Mouse (Mus musculus) heart, postnatal 10 days (tissue): ENCODE results near the gene Gys1. TPM values are rescaled to one million over a fixed set of nuclear protein-coding genes. Genes with fewer than 3 reads are reported as not detected.
"Not testable (repeated sequence)": the region's sequence is repeated elsewhere in the genome, so short reads cannot be mapped to it uniquely, and the experiment has no call there.

ENCODE experiments used
- DNase-seq, 2 experiments: peaks; one replicate each; pipeline ENCODE4 v3.0.0; 2021
- intact Hi-C: fragments of 180-260 bp; cut with DNase I; formaldehyde crosslinking; loops from one replicate; pipeline ENCODE4 v1.15.1; 2025
- total RNA-seq, 2 experiments: library from RNA; stranded (reverse); gene quantifications; 2 replicates each; pipeline ENCODE4 v1.2.3; 2021

Gys1 gene
- total RNA-seq, 2 experiments from 2014 or later = 74.6 to 79.0 TPM

GRCm38 (mm10) chr7:45470869-45471268 is 36.2 kb downstream of the Gys1 start:
- DNase-seq = peak; percentile 75 to 85
- intact Hi-C loops = loop anchor here (1.0 kb wide), 1 partner anchor 91 kb away; no protein-coding TSS in a partner anchor

GRCm38 (mm10) chr7:45475291-45475969 is 40.8 kb downstream of the Gys1 start:
- intact Hi-C loops = no loop called here
- peak in 1 of 2 experiments; percentile 49 for DNase-seq

- intact Hi-C loops = loop anchor here (2.0 kb wide), 2 partner anchors 46 to 84 kb away; no protein-coding TSS in a partner anchor
These were observed 41.8 kb downstream of the Gys1 start for GRCm38 (mm10) chr7:45476453-45476852.

GRCm38 (mm10) chr7:45477003-45477402 is 42.4 kb downstream of the Gys1 start:
- intact Hi-C loops = loop anchor here (2.0 kb wide), 2 partner anchors 46 to 84 kb away; no protein-coding TSS in a partner anchor
- DNase-seq = peak; percentile 76 to 82

More at GRCm38 (mm10) chr7:45476453-45476852, 41.8 kb downstream of the Gys1 start:
- no peak for DNase-seq

GRCm38 (mm10) chr7:45478774-45479173 is 44.1 kb downstream of the Gys1 start:
- DNase-seq = no peak
- intact Hi-C loops = no loop called here

GRCm38 (mm10) chr7:45480310-45480709 is 45.7 kb downstream of the Gys1 start:
- intact Hi-C loops, DNase-seq: not testable (repeated sequence)

- intact Hi-C loops = no loop called here
- DNase-seq = peak; percentile 66 to 77
These were observed 46.8 kb downstream of the Gys1 start, which contains the start of gene Tulp2 for GRCm38 (mm10) chr7:45481374-45481927. Tulp2 (plus strand) TSS chr7:45481877.

- intact Hi-C loops = no loop called here
- no peak for DNase-seq
These were observed 47.5 kb downstream of the Gys1 start for GRCm38 (mm10) chr7:45482166-45482565.

GRCm38 (mm10) chr7:45484985-45485384 is 50.3 kb downstream of the Gys1 start:
- DNase-seq, intact Hi-C loops: not testable (repeated sequence)

- intact Hi-C loops = no loop called here
- no peak for DNase-seq
These were observed 51.5 kb downstream of the Gys1 start for GRCm38 (mm10) chr7:45486158-45486557.

- intact Hi-C loops = no loop called here
- DNase-seq = no peak
These were observed 52.2 kb downstream of the Gys1 start, which contains the start of gene Gm45808 for GRCm38 (mm10) chr7:45486761-45487415. Gm45808 (minus strand) TSS chr7:45486811.

- DNase-seq = no peak
- intact Hi-C loops = no loop called here
These were observed 53.2 kb downstream of the Gys1 start for GRCm38 (mm10) chr7:45487861-45488292.

GRCm38 (mm10) chr7:45488293-45489204 is 53.9 kb downstream of the Gys1 start, which contains the start of gene Dhdh:
Dhdh (minus strand) TSS chr7:45488805.
- DNase-seq = peak; percentile 63 to 69
- intact Hi-C loops = no loop called here

- DNase-seq = no peak
- intact Hi-C loops = no loop called here
These were observed 54.9 kb downstream of the Gys1 start for GRCm38 (mm10) chr7:45489578-45489977.

GRCm38 (mm10) chr7:45490822-45491221 is 56.2 kb downstream of the Gys1 start:
- no peak for DNase-seq
- intact Hi-C loops = no loop called here

GRCm38 (mm10) chr7:45491264-45491663 is 56.6 kb downstream of the Gys1 start:
- no peak for DNase-seq
- intact Hi-C loops = no loop called here

- intact Hi-C loops = no loop called here
These were observed 57.7 kb downstream of the Gys1 start for GRCm38 (mm10) chr7:45492225-45492844.

GRCm38 (mm10) chr7:45492951-45493350 is 58.3 kb downstream of the Gys1 start:
- DNase-seq = peak; percentile 61 to 67
- intact Hi-C loops = no loop called here

More at GRCm38 (mm10) chr7:45492225-45492844, 57.7 kb downstream of the Gys1 start:
- DNase-seq = no peak

- DNase-seq = peak in 1 of 2 experiments; percentile 35
- intact Hi-C loops = no loop called here
These were observed 59.9 kb downstream of the Gys1 start for GRCm38 (mm10) chr7:45494548-45494947.

GRCm38 (mm10) chr7:45498427-45498826 is 63.8 kb downstream of the Gys1 start:
- intact Hi-C loops = no loop called here
- DNase-seq = no peak
